9 mouse cellular contexts compared by ENCODE assay signal in the genomic region with DNA sequence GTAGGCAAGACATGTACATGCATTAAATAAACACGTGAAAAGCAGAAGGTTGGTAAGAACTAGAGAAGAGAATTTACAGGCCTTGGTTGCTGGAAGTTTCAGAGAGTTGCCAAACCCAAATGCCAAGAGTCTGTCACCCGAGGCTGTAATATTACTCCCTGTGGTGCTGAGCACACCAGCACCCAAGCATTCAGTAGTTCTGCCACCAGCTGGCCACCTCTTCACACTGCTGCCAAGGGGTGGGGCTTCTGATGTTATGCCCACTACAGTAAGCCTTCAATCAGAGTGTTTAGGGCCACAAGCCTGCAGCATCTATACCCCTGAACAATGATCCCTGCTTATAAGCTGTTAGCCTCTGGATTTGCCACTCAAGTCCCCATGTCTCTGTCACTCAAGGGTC. TPM values are rescaled to one million over a fixed set of nuclear protein-coding genes. Genes with fewer than 3 reads are reported as not detected.
A peak's percentile ranks its signal among the peaks of the same experiment; 100 is the strongest.
DNase-seq lines count a peak whose midpoint lies in the region; ATAC-seq lines count a peak whose summit lies in the region.
"Had no signal": no experiment of that assay in that cellular context is flagged by ENCODE, and none has a peak within 500 bp of the region (broad histone marks: within the 10 kb centered on the region; RNA-seq: fewer than 3 reads in every experiment).

No protein-coding gene starts in this region.

- ATAC-seq in neutrophil, adult 5-6 weeks (ENCODE audit: extremely low read depth, insufficient number of reproducible peaks, low FRiP score, poor library complexity, severe bottlenecking) = peak; percentile 34; the same call in 1 of the 2 replicates

- intact Hi-C loops in left cerebral cortex, postnatal 4 days (cut with DNase I) = no loop called here
- intact Hi-C loops in left cerebral cortex, postnatal 36 days (cut with DNase I) = no loop called here

- DNase-seq in cerebellum, adult 9-10 months = peak; percentile 47
- DNase-seq in cerebellum, adult 8-10 months = no peak
- DNase-seq in left cerebral cortex, postnatal 4 days = peak; percentile 36
- DNase-seq in left cerebral cortex, postnatal 36 days (ENCODE audit: low spot score in 2 of 2) = no peak
- DNase-seq in kidney, adult 9 months = peak; percentile 50
- DNase-seq in urinary bladder, adult 2 months (ENCODE audit: low spot score) = no peak
- DNase-seq in urinary bladder, postnatal 36 days (ENCODE audit: low spot score in 2 of 2) = no peak
- DNase-seq: retina, postnatal 1 day had no signal

RNA-seq across cellular contexts. Expression of a gene that starts 13.9 kb away (rescaled TPM):
- total RNA-seq in left cerebral cortex, postnatal 4 days (2021) = 10 to 100 TPM; 60.6 to 65.7 TPM
- total RNA-seq in left cerebral cortex, postnatal 36 days (2021) = 10 to 100 TPM; 86.5 to 86.9 TPM
- total RNA-seq in neutrophil, adult 5-6 weeks (2017) = 60.3 and 62.8 TPM in 2 replicates
- 78.7 and 85.4 TPM in 2 replicates for polyA plus RNA-seq in urinary bladder, adult 2 months (2012; rRNA removed)

RNA-seq across cellular contexts. Expression of a gene that starts 32.1 kb away (rescaled TPM):
- total RNA-seq in left cerebral cortex, postnatal 4 days (2021) = 1 to 10 TPM; 5.8 to 7.4 TPM
- total RNA-seq in left cerebral cortex, postnatal 36 days (2021) = 1 to 10 TPM; 7.8 to 8.2 TPM
- total RNA-seq in neutrophil, adult 5-6 weeks (2017) = 47.8 and 53.3 TPM in 2 replicates
- 5.3 and 6.1 TPM in 2 replicates for polyA plus RNA-seq in urinary bladder, adult 2 months (2012; rRNA removed)

RNA-seq across cellular contexts. Expression of a gene that starts 32.1 kb away (rescaled TPM):
- total RNA-seq in left cerebral cortex, postnatal 4 days (2021) = 1 to 10 TPM in 1 of 2 experiments, under 1 TPM in 1; 0.68 to 1.7 TPM
- total RNA-seq in left cerebral cortex, postnatal 36 days (2021) = 1 to 10 TPM in 1 of 2 experiments, under 1 TPM in 1; 0.91 to 1.9 TPM
- total RNA-seq in neutrophil, adult 5-6 weeks (2017) = 0.81 and 1.4 TPM in 2 replicates
- polyA plus RNA-seq in urinary bladder, adult 2 months (2012; rRNA removed) = 0.19 and 0.46 TPM in 2 replicates

Comparison
In these comparisons a context has a peak if more than half of its experiments do, and no peak if none do; other contexts are left out.
1. DNase-seq: peak in cerebellum, adult 9-10 months (single experiment), left cerebral cortex, postnatal 4 days (single experiment) and kidney, adult 9 months (single experiment); none in cerebellum, adult 8-10 months (single experiment), left cerebral cortex, postnatal 36 days (0 of 2), urinary bladder, adult 2 months (single experiment) and urinary bladder, postnatal 36 days (0 of 2).